Mouse (Mus musculus) myocyte (in vitro differentiated cells): ENCODE results near the gene Kat8. TPM values are rescaled to one million over a fixed set of nuclear protein-coding genes. Genes with fewer than 3 reads are reported as not detected.
"Not testable (repeated sequence)": the region's sequence is repeated elsewhere in the genome, so short reads cannot be mapped to it uniquely, and the experiment has no call there.

Experiments
- H3K27me3 ChIP-seq: one replicate; pipeline ENCODE4 v1.6.1; 2011; ENCODE audit not compliant: control insufficient read depth, insufficient read depth, insufficient read length
- H3K36me3 ChIP-seq: one replicate; pipeline ENCODE4 v1.6.1; 2011; ENCODE audit not compliant: control insufficient read depth, insufficient read depth
- H3K4me2 ChIP-seq: one replicate; pipeline ENCODE4 v1.6.1; 2011; ENCODE audit warnings: low read depth, control low read depth
- H3K4me3 ChIP-seq: one replicate; pipeline ENCODE4 v1.5.1; 2011; ENCODE audit warnings: mild to moderate bottlenecking, control low read depth, moderate library complexity
- H3K79me2 ChIP-seq: one replicate; pipeline ENCODE4 v1.6.1; 2011; ENCODE audit not compliant: control insufficient read depth, insufficient read depth
- H3ac ChIP-seq: one replicate; pipeline ENCODE4 v1.6.1; 2011; ENCODE audit not compliant: control insufficient read depth, insufficient read length
- CEBPB ChIP-seq: IDR thresholded peaks from 2 replicates; pipeline ENCODE4 v1.6.1; 2011; ENCODE audit warnings: mild to moderate bottlenecking, moderate library complexity; ENCODE audit not compliant: poor library complexity, insufficient read depth, severe bottlenecking
- E2F4 ChIP-seq: IDR thresholded peaks from one replicate; pipeline ENCODE4 v1.6.1; 2011; ENCODE audit warnings: mild to moderate bottlenecking, control low read depth, moderate library complexity; ENCODE audit not compliant: insufficient read depth
- MAX ChIP-seq: IDR thresholded peaks from one replicate; pipeline ENCODE4 v1.6.1; 2011; ENCODE audit warnings: low read depth, mild to moderate bottlenecking, control low read depth
- MYOD1 ChIP-seq, 3 experiments: IDR thresholded peaks; one replicate each; pipeline ENCODE4 v1.6.1; 2011; ENCODE audit warnings: control low read depth in 2 of 3, low read depth in 2 of 3, mild to moderate bottlenecking in 2 of 3, moderate library complexity in 1 of 3; ENCODE audit not compliant: insufficient read length in 2 of 3, control insufficient read depth in 1 of 3
- MYOG ChIP-seq, 3 experiments: IDR thresholded peaks; one replicate each; pipeline ENCODE4 v1.6.1; 2011; ENCODE audit warnings: control low read depth in 2 of 3, low read depth in 2 of 3, mild to moderate bottlenecking in 2 of 3; ENCODE audit not compliant: insufficient read length in 2 of 3, control insufficient read depth in 1 of 3, insufficient read depth in 1 of 3
- POLR2A ChIP-seq: IDR thresholded peaks from one replicate; pipeline ENCODE4 v1.6.1; 2011; ENCODE audit warnings: low read depth, mild to moderate bottlenecking, control low read depth, moderate library complexity; ENCODE audit not compliant: insufficient read length
- POLR2AphosphoS2 ChIP-seq: IDR thresholded peaks from one replicate; pipeline ENCODE4 v1.6.1; 2011; ENCODE audit warnings: low read depth, control low read depth; ENCODE audit not compliant: insufficient read length
- REST ChIP-seq: IDR thresholded peaks from one replicate; pipeline ENCODE4 v1.6.1; 2011; ENCODE audit warnings: mild to moderate bottlenecking, control low read depth, moderate library complexity; ENCODE audit not compliant: insufficient read depth, insufficient read length
- SRF ChIP-seq: IDR thresholded peaks from one replicate; pipeline ENCODE4 v1.6.1; 2011; ENCODE audit warnings: low read depth; ENCODE audit not compliant: control insufficient read depth, insufficient read length
- TCF12 ChIP-seq: IDR thresholded peaks from one replicate; pipeline ENCODE4 v1.6.1; 2011; ENCODE audit warnings: mild to moderate bottlenecking, control low read depth; ENCODE audit not compliant: poor library complexity, insufficient read depth, severe bottlenecking
- USF1 ChIP-seq: IDR thresholded peaks from one replicate; pipeline ENCODE4 v1.6.1; 2011; ENCODE audit warnings: low read depth, mild to moderate bottlenecking, control low read depth, moderate library complexity
- polyA plus RNA-seq: library from polyadenylated mRNA; unstranded; fragments of >200 nt; fragmentation: generic; extraction: Trizol; gene quantifications from one replicate; pipeline ENCODE4 v1.2.1, GENCODE M21; 2012; ENCODE audit warnings: missing spikeins

Kat8 gene
- polyA plus RNA-seq, 1 experiment, result 26.4 TPM

DNA sequence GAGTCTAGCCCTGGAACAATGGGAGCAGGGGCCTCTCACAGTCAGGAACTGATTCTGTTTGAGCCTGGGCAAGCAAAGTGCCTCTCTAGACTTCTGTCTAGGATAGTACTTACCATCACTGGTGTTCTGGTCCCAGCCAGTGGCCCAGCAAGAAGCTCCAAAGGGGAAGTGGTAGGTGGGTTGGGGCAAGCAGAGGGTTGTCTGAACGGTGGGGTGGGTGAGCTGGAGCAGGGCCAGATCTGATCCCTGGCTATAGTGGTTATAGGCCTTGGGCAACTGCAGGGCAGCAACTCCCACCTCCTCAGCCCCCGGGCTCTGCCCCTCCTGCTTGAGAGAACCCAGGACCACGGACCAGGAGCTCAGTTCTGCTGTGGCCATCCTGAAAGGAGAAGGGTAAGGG, 23.5 kb upstream of the Kat8 start:
- H3K79me2 ChIP-seq, result peaks cover 12% of the 10 kb centered on the region
- no peak overlapping the region for H3ac ChIP-seq
- no peak overlapping the region for H3K4me2 ChIP-seq
- peaks cover 17% of the 10 kb centered on the region for H3K36me3 ChIP-seq
- no peaks in the 10 kb centered on the region for H3K27me3 ChIP-seq
- no peak for TF ChIP-seq SRF
- no peak for TF ChIP-seq TCF12
- TF ChIP-seq CEBPB, result no peak
- TF ChIP-seq E2F4, result no peak
- no peak for TF ChIP-seq USF1
- no peak overlapping the region for H3K4me3 ChIP-seq

DNA sequence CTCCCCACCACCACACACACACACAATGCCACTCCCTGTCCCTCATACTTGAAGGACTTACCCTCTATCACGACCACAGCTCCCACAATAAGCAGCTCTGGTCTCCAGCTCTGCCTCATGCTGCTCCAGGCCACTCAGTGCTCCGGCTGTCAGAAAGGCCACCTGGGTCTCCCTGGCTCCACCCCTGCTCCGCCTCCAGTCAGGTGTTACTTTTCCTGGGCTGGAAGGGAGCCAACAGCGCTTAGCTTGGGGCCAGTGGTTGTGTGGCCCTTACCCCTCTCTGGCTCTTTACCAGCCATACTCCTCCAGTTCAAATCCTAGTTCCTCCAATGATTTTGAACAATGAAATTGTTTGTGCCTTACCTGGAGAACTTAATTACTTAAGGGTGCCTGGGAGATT, 21.5 kb upstream of the Kat8 start, which contains the start of gene Prss53:
Prss53 (minus strand) TSS at position 173 of the 400 bp plus-strand sequence.
- Histone ChIP-seq H3ac (no peak within 1 kb of the TSS), H3K79me2 (peaks cover 8% of the 10 kb centered on the region), H3K4me3 (no peak within 1 kb of the TSS), H3K36me3 (peaks cover 9% of the 10 kb centered on the region), H3K4me2 (no peak within 1 kb of the TSS), H3K27me3 (no peaks in the 10 kb centered on the region)
- no peak for TF ChIP-seq POLR2A

DNA sequence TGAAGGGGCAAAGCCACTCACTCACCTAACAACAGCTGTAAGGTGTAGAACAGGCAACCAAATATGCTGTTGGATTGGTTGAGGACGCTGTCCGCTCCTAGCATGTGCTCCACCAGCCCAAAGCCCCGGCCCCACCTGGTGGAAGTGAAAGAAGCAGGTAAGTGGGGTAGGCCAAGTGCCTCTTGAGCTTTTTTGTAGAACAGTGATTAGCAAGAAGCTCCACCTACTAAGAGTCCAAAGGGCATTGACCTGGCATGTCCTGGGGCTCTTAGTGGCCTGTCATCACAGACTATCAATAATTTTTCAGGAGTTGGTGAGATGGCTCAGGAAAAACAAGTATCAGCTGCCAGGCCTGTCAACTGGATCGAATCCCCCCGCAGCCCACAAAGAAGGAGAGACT, 17.8 kb upstream of the Kat8 start:
- Histone ChIP-seq H3K36me3 (no peaks in the 10 kb centered on the region), H3K27me3 (no peaks in the 10 kb centered on the region), H3K4me3 (peak overlapping the region; percentile 32), H3ac (peak overlapping the region; percentile 10), H3K4me2 (peak overlapping the region; percentile 93), H3K79me2 (no peaks in the 10 kb centered on the region)
- no peak for TF ChIP-seq E2F4
- TF ChIP-seq POLR2AphosphoS2, result peak; percentile 12
- no peak for TF ChIP-seq CEBPB

DNA sequence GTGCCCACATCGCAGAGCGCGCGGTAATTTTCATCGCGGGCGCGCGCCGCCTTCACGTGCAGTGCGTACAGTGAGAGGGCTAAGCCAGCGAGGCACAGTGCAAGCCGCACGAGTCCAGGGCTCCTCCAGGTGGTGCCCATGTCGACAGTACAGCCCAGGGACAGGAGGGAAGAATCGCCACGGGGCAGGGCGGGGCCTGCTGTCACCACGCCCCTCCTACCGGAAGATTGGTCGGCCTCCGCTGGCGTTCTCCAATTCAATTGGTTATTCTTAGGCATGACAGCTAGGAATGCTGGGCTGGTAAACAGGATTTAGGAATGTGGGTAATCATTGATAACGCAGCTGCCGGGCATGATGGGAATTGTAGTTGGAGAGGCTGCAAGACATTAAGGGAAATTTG, 16.9 kb upstream of the Kat8 start, which contains the start of the genes Gm21974 and Vkorc1:
Gm21974 (minus strand) TSS at position 13 of the 400 bp plus-strand sequence.
Vkorc1 (minus strand) TSS at position 176 of the 400 bp plus-strand sequence.
- Histone ChIP-seq H3ac (peak within 1 kb of the TSS; percentile 10), H3K27me3 (no peaks in the 10 kb centered on the region), H3K4me3 (peak within 1 kb of the TSS; percentile 32), H3K79me2 (no peaks in the 10 kb centered on the region), H3K4me2 (peak within 1 kb of the TSS; percentile 93), H3K36me3 (no peaks in the 10 kb centered on the region)
- TF ChIP-seq MYOG (IDR thresholded peaks at IDR 0.05; ENCODE audit: control insufficient read depth in 1 of 3, insufficient read depth in 1 of 3, insufficient read length in 2 of 3, low read depth in 2 of 3) (peak in 1 of 3 experiments; percentile 57), MYOD1 (IDR thresholded peaks at IDR 0.05; ENCODE audit: control insufficient read depth in 1 of 3, insufficient read length in 2 of 3, low read depth in 2 of 3) (peak in 2 of 3 experiments; percentile 0 to 38), USF1 (no peak), POLR2AphosphoS2 (peak; percentile 93), POLR2A (peak; percentile 96)

DNA sequence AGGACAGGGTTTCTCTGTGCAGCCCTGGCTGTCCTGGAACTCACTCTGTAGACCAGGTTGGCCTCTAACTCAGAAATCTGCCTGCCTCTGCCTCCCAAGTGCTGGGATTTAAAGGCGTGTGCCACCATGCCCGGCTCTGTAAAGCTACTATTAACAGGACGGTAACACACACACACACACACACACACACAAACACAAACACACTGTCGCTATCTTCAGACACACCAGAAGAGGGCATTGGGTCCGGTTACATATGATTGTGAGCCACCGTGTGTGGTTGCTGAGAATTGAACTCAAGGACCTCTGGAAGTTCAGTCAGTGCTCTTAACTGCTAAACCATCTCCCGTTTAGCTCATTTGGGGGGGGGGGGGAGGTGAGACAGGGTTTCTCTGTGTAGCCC, 16.4 kb upstream of the Kat8 start:
- not testable (repeated sequence) for H3K27me3 ChIP-seq, H3K36me3 ChIP-seq, H3K79me2 ChIP-seq
- Histone ChIP-seq H3ac (peak overlapping the region; percentile 10), H3K4me3 (peak overlapping the region; percentile 32), H3K4me2 (peak overlapping the region; percentile 43)

DNA sequence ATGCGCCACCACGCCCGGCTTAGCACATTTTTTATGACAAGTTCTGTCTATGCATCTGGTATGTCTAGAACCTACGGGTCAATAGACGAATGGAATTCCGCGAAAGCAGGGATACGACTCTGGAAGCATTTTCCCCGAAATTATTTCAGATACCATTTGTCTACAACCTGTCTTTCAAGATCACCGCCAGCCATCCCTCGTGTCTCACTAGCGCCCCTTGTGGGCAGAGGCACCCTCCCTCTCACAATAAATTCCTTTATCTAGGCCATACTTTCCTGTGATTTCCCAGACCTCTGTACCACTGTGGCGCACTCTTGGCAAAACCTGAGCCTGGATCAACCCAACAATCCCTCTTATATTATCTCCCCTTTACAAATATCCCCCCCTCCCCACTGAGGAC, 15.9 kb upstream of the Kat8 start:
- TF ChIP-seq POLR2AphosphoS2 (no peak), MAX (no peak)
- Histone ChIP-seq H3K4me3 (no peak overlapping the region), H3K79me2 (no peaks in the 10 kb centered on the region), H3K27me3 (no peaks in the 10 kb centered on the region), H3K36me3 (no peaks in the 10 kb centered on the region), H3ac (no peak overlapping the region), H3K4me2 (peak overlapping the region; percentile 7)

DNA sequence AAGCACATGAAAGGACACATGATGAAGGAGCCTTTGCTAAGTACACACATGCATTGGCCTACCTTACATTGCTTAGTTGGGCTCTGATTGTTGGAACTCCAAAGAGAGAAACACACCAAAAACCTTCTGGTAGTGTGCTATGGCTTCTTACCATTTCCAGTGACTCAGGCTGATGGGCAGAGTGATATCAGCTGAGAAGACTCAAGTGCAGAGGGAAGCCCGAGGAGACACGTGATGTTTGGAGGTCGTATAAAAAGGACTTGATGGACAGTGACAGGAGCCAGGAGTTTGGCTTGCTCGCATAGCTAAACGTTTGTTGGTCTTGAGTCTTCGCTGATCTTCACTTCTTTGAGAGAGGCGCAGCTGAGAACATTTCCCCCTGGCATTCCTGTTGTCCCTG, 14.8 kb upstream of the Kat8 start:
- H3ac ChIP-seq, result no peak overlapping the region
- H3K27me3 ChIP-seq, result no peaks in the 10 kb centered on the region
- H3K4me2 ChIP-seq, result no peak overlapping the region
- TF ChIP-seq REST (no peak), MYOD1 (IDR thresholded peaks at IDR 0.05; ENCODE audit: control insufficient read depth in 1 of 3, insufficient read length in 2 of 3, low read depth in 2 of 3) (peak in 1 of 3 experiments; percentile 49), MAX (no peak), CEBPB (no peak), SRF (no peak), POLR2A (no peak)
- no peaks in the 10 kb centered on the region for H3K36me3 ChIP-seq
- H3K4me3 ChIP-seq, result no peak overlapping the region
- no peaks in the 10 kb centered on the region for H3K79me2 ChIP-seq
